Mouse (Mus musculus) forebrain, embryonic 11.5 days (tissue): ENCODE data around the gene Ttc26. TPM values are rescaled to one million over a fixed set of nuclear protein-coding genes. Genes with fewer than 3 reads are reported as not detected.

Experiments
- ATAC-seq: fragments of 200-750 bp; cut with Nextera tagmentation; replicated peaks from 2 replicates; pipeline ENCODE4 v1.8.0; 2017; ENCODE audit warnings: moderate TSS enrichment; ENCODE audit not compliant: low FRiP score
- DNase-seq: peaks from one replicate; pipeline ENCODE4 v3.0.0-alpha.2; 2017; ENCODE audit warnings: low spot score
- H3K27ac ChIP-seq: fragments of 300-500 bp; sonication (generic); 2 replicates; pipeline ENCODE4 v1.5.1; 2014; ENCODE audit warnings: low read depth, low read length
- H3K27me3 ChIP-seq: fragments of 300-500 bp; sonication (generic); 2 replicates; pipeline ENCODE4 v1.6.1; 2014; ENCODE audit warnings: mild to moderate bottlenecking, low read length, mixed read lengths; ENCODE audit not compliant: control insufficient read depth, insufficient read depth
- H3K36me3 ChIP-seq: fragments of 300-500 bp; sonication (generic); 2 replicates; pipeline ENCODE4 v1.6.1; 2014; ENCODE audit warnings: mild to moderate bottlenecking, low read length, moderate library complexity, mixed read lengths; ENCODE audit not compliant: control insufficient read depth, insufficient read depth
- H3K4me1 ChIP-seq: fragments of 300-500 bp; sonication (generic); replicated peaks from 2 replicates; pipeline ENCODE4 v1.6.1; 2014; ENCODE audit warnings: low read length, mixed read lengths; ENCODE audit not compliant: control insufficient read depth, insufficient read depth
- H3K4me2 ChIP-seq: fragments of 300-500 bp; sonication (generic); 2 replicates; pipeline ENCODE4 v1.6.1; 2014; ENCODE audit warnings: low read depth, mild to moderate bottlenecking, low read length, moderate library complexity, mixed read lengths; ENCODE audit not compliant: severe bottlenecking
- H3K4me3 ChIP-seq: fragments of 300-500 bp; sonication (generic); 2 replicates; pipeline ENCODE4 v1.5.1; 2014; ENCODE audit warnings: low read depth, low read length
- H3K9ac ChIP-seq: fragments of 300-500 bp; sonication (generic); 2 replicates; pipeline ENCODE4 v1.6.1; 2014; ENCODE audit warnings: low read length
- H3K9me3 ChIP-seq: fragments of 300-500 bp; sonication (generic); 2 replicates; pipeline ENCODE4 v1.6.1; 2016; ENCODE audit warnings: low read length, mixed read lengths; ENCODE audit not compliant: control insufficient read depth
- WGBS: fragments of 180-500 bp; shearing (Covaris S2); extraction: QIAGEN DNeasy Blood & Tissue Kit; methylation state at CpG from one replicate; pipeline ENCODE4 v1.1.7; 2014; 5-methylcytosine and 5-hydroxymethylcytosine counted together
- polyA plus RNA-seq: library from polyadenylated mRNA; unstranded; fragments of >200 nt; fragmentation: Nextera tagmentation; extraction: Ambion mirVana; gene quantifications from 2 replicates; pipeline ENCODE4 v1.2.1, GENCODE M21; 2014

Ttc26 gene
- polyA plus RNA-seq, 1 experiment from 2014 or later: 16.5 TPM

DNA sequence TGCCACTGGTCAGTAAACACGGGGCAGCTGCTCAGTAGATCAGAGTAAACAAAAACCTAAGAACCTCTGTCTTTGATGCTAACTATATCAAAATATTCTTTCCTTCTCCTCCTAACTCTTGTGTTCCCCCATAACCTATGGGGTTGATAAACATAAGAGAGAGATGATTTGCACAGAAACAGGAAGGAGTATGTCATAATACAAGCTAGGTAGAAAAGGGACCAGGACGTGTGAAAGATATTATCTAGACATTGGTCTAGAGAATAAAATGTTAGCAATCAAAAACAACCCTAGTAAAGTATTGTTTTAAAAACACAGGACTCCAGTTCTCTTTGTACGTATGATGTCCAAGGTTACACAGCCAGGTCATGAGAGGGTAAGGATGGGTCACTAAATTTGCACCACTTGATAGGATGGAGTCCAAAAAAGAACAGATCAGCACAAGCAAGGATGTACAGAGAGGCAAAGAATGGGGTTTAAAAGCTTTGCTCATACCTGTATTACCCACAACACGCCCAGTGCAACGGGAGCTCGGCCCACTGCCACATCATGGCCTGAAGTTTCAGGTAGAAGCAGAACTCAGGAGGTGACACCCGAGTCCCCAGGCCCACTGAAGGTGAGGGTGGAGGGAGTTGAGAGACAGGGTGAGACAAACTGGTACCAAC is 37.1 kb upstream of the Ttc26 start:
- no peak overlapping the region for H3K9ac ChIP-seq
- no peak overlapping the region for H3K4me3 ChIP-seq
- no peaks in the 10 kb centered on the region for H3K36me3 ChIP-seq
- no peak overlapping the region for H3K4me2 ChIP-seq
- no peaks in the 10 kb centered on the region for H3K4me1 ChIP-seq
- no peaks in the 10 kb centered on the region for H3K27me3 ChIP-seq
- H3K27ac ChIP-seq: no peak overlapping the region
- DNase-seq (no peak), ATAC-seq (no peak)
- 86% methylated on average over 7 of the region's 7 CpGs for WGBS
- H3K9me3 ChIP-seq: no peaks in the 10 kb centered on the region

DNA sequence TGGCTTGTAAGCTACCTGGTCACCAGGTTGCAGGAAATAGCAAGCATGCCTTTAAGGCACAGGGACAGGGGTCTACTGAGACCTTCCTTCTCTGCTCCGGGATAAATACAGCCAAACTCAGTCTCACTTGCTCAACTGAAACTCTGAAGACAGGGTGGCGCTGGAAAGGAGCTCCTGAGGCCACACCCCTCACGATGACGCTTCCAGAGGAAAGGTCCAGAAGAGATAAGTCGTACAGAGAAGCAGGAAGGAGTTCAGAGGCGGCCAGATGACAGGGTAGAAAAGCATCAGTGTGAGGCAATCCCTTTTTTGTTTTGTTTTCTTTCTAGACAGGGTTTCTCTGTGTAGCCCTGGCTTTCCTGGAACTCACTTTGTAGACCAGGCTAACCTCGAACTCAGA is 35.5 kb upstream of the Ttc26 start:
- Histone ChIP-seq H3K27ac (no peak overlapping the region), H3K36me3 (no peaks in the 10 kb centered on the region), H3K4me1 (no peaks in the 10 kb centered on the region), H3K9me3 (no peaks in the 10 kb centered on the region), H3K27me3 (peaks cover 3% of the 10 kb centered on the region), H3K9ac (no peak overlapping the region), H3K4me2 (no peak overlapping the region), H3K4me3 (no peak overlapping the region)
- ATAC-seq: no peak
- no peak for DNase-seq
- WGBS: 55% methylated on average over 7 of the region's 7 CpGs

DNA sequence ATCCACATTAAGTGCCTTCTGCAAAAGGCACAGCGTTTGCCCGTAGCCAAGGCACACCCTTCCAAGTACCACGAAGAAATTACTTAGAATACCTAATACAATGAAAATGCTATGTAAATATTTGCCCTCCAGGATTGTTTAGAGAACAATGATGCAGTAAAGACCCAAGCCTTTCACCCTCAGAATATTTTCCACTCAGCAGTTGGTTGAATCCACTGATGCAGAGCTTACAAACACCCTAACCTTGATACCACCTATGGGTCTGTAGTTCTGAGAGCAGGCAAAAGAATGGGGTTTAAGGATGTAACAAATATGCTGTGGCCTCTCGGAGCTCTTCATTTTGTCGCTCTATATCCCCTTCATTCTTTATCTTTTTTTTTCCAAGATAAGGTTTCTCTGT is 33.4 kb upstream of the Ttc26 start:
- no peak for DNase-seq
- no peak for ATAC-seq
- 80% methylated on average over 5 of the region's 5 CpGs for WGBS
- no peaks in the 10 kb centered on the region for H3K9me3 ChIP-seq
- no peaks in the 10 kb centered on the region for H3K4me1 ChIP-seq
- no peak overlapping the region for H3K4me3 ChIP-seq
- peaks cover 17% of the 10 kb centered on the region for H3K27me3 ChIP-seq
- no peak overlapping the region for H3K9ac ChIP-seq
- no peaks in the 10 kb centered on the region for H3K36me3 ChIP-seq
- H3K4me2 ChIP-seq: no peak overlapping the region
- H3K27ac ChIP-seq: no peak overlapping the region

DNA sequence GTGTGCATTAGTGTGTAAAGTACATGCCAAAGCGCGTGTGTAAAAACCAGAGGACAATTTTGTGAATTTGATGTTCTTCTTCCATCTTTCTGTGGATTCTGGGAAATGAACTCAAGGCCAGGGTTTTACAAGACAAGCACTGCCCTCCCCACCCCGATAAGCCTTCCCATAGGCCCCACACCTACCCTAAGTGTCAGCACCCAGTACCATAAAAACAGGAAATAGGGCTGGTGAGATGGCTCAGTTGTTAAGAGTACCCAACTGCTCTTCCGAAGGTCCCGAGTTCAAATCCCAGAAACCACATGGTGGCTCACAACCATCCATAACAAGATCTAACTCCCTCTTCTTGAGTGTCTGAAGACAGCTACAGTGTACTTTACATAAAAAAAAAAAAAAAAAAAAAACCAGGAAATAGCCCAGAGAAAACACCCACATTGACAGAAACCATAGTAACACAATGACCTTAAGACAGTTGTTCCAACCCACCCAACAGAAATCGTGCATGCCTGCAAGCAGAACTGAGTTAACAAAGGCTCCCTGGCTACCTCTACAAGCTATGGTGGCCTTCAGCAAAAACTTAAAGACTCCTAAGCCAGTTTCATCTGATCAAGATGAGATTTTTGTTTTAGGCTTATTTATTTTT is 32.3 kb upstream of the Ttc26 start:
- H3K4me1 ChIP-seq: 0 out of 2 replicates have a peak, but pooled peaks cover 3% of the 10 kb centered on the region
- no peak overlapping the region for H3K4me2 ChIP-seq
- WGBS: 91% methylated on average over 6 of the region's 6 CpGs
- H3K27me3 ChIP-seq: peaks cover 27% of the 10 kb centered on the region
- H3K36me3 ChIP-seq: no peaks in the 10 kb centered on the region
- no peak overlapping the region for H3K4me3 ChIP-seq
- no peaks in the 10 kb centered on the region for H3K9me3 ChIP-seq
- ATAC-seq (no peak), DNase-seq (no peak)
- no peak overlapping the region for H3K27ac ChIP-seq
- no peak overlapping the region for H3K9ac ChIP-seq

DNA sequence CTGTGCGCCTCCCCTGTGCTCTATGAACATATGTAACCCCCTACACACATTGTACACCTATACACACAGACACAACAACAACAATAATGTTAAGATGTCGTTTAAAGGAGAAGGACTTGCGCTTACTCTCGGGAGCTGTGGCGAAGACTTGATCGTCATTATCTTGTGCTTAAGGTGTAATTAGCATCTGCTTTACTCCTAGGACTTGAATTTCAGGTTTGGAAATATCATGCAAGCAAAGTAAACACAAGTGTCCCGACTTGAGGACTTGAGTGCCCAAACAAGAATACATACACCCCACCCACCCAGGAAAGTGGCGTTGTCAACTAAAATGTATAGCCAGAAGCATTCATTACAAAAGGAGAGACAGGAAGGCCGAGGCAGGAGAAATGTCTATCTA is 31.5 kb upstream of the Ttc26 start:
- H3K9me3 ChIP-seq: no peaks in the 10 kb centered on the region
- H3K4me1 ChIP-seq: peaks cover 7% of the 10 kb centered on the region
- ATAC-seq (no peak), DNase-seq (no peak)
- H3K27me3 ChIP-seq: peaks cover 35% of the 10 kb centered on the region
- no peak overlapping the region for H3K4me2 ChIP-seq
- no peaks in the 10 kb centered on the region for H3K36me3 ChIP-seq
- no peak overlapping the region for H3K9ac ChIP-seq
- H3K4me3 ChIP-seq: no peak overlapping the region
- WGBS: 80% methylated on average over 9 of the region's 9 CpGs
- H3K27ac ChIP-seq: no peak overlapping the region

DNA sequence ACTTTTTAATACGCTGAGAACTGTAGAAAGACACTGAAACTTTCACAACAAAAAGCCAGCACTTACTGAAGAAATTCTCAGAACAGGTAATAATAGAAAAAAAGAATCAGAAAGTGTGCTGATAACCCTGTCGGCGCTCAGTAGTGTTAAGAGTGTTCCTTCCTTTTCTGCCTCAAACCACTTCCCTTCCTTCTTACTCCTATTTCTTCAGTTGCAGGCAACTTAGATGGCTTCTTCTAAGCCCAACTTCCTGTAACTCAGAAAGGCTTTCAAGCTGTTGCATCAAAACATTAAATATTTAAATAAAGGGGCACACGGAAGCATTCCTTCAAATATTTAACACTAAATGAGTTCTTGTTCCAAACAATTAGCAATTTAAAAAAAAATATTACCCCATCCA is 29.3 kb upstream of the Ttc26 start:
- Histone ChIP-seq H3K4me3 (no peak overlapping the region), H3K27ac (no peak overlapping the region), H3K36me3 (no peaks in the 10 kb centered on the region), H3K4me2 (no peak overlapping the region), H3K27me3 (peaks cover 50% of the 10 kb centered on the region), H3K4me1 (peaks cover 7% of the 10 kb centered on the region), H3K9me3 (no peaks in the 10 kb centered on the region), H3K9ac (no peak overlapping the region)
- 60% methylated on average over 4 of the region's 4 CpGs for WGBS
- DNase-seq (no peak), ATAC-seq (no peak)

DNA sequence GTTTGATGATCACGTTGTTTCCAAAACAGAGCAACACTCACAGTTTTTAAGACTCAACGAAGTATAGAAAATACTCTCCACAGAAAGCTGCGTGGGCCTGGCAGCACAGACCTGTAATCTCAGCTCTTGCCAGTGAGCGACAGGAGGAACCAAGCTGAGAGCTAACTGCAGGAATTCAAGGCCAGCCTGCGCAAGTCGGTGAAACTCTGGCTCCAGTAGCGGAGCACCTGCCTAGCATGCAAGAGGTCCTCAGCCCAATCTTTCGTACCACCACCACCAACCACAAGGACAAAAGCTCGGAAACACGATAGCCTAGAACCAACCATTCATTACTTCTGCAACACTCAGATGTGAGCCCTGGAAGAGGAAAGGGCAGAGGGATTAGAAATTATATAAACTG is 28.8 kb upstream of the Ttc26 start:
- DNase-seq (no peak), ATAC-seq (no peak)
- no peak overlapping the region for H3K4me3 ChIP-seq
- H3K9me3 ChIP-seq: no peaks in the 10 kb centered on the region
- 10% methylated on average over 10 of the region's 10 CpGs for WGBS
- H3K4me2 ChIP-seq: no peak overlapping the region
- H3K27ac ChIP-seq: no peak overlapping the region
- no peak overlapping the region for H3K9ac ChIP-seq
- no peaks in the 10 kb centered on the region for H3K36me3 ChIP-seq
- peaks cover 52% of the 10 kb centered on the region for H3K27me3 ChIP-seq
- peaks cover 7% of the 10 kb centered on the region for H3K4me1 ChIP-seq

DNA sequence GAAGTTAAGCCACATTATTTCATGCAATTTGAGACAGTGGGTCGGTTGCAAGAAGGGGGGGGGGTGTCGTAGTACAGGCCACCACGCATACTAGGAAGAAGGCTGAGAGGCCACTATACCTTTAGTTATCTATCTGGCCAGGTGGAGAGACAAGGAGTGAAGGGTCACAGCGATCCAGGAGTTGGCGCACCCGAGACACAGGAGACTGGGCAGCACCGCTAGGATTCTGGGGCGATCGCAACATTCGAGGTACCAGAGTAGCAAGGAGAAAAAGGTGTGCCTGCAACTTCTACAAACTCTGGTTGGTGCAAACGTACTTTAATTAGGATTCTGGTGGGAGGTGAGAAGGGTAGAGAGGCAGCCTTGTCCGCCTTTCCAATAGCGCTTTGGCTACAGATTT is 28.1 kb upstream of the Ttc26 start:
- Histone ChIP-seq H3K9ac (no peak overlapping the region), H3K4me2 (no peak overlapping the region), H3K4me1 (peaks cover 7% of the 10 kb centered on the region), H3K36me3 (no peaks in the 10 kb centered on the region), H3K27ac (no peak overlapping the region), H3K27me3 (peaks cover 53% of the 10 kb centered on the region), H3K4me3 (peak overlapping the region; percentile 43), H3K9me3 (no peaks in the 10 kb centered on the region)
- DNase-seq: no peak
- no peak for ATAC-seq
- WGBS: 3% methylated on average over 13 of the region's 13 CpGs
